Mouse (Mus musculus) activated CD4-positive, CD25-positive, alpha-beta regulatory T cell (primary cell): ENCODE measurements around the gene Agpat1. TPM values are rescaled to one million over a fixed set of nuclear protein-coding genes. Genes with fewer than 3 reads are reported as not detected.

Source experiments
- polyA plus RNA-seq, 2 experiments: library from polyadenylated mRNA; unstranded; fragments of 100-300 nt; shearing (Covaris generic); gene quantifications; one replicate each; pipeline ENCODE4 v1.2.1; 2017

Agpat1 gene
- 10 to 100 TPM; 17.4 to 28.1 TPM for polyA plus RNA-seq

GRCm38 (mm10) chr17:34604061-34604508 lies at the start of gene Agpat1:
Agpat1 (plus strand) TSS chr17:34604262.

GRCm38 (mm10) chr17:34564003-34564421 lies 40.0 kb upstream of the Agpat1 start, which contains the start of gene Notch4:
Notch4 (plus strand) TSS chr17:34564268.

GRCm38 (mm10) chr17:34589681-34590101 lies 14.4 kb upstream of the Agpat1 start, which contains the start of gene Gpsm3:
Gpsm3 (plus strand) TSS chr17:34589806.

GRCm38 (mm10) chr17:34591029-34591993 lies 12.8 kb upstream of the Agpat1 start, which contains the start of gene Pbx2:
Pbx2 (plus strand) TSS chr17:34591266.

GRCm38 (mm10) chr17:34597566-34598095 lies 6.4 kb upstream of the Agpat1 start, which contains the start of gene Ager:
Ager (plus strand) TSS chr17:34597862.

DNA sequence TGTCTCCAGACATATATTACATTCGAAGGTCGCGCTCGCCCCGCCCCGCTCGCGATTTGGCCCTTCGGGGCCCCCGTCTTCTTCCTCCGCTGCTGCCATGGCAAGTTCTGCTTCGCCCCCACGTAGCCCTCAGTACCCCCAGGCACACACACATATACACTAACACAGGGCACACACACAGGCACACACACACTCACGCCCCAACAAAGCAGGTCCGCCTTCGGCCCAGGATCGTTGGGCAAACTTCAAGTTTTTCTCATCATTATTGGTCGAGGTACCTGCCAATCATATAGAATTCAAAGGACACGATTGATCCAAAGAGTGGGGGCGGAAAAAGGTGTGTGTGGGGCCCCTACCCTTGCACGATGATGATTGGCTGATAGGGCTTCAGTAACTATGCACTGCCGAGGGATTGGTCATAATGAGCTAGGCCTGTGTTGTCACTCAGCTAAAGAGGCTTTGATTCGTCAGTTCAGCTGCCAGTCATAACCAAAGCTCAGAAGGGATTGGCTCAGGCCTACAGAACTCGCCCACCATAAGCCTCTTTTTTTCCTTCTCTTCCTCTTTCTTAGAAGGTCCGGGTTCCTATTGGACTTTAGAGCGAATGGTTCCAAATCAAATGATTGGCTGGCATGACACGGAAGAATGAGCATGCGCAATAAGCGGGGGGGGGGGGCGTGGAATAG lies 544 bp upstream of the Agpat1 start, which contains the start of gene Rnf5:
TSS of gene Rnf5 (minus strand) at position 316 of the 686 bp plus-strand sequence.

DNA sequence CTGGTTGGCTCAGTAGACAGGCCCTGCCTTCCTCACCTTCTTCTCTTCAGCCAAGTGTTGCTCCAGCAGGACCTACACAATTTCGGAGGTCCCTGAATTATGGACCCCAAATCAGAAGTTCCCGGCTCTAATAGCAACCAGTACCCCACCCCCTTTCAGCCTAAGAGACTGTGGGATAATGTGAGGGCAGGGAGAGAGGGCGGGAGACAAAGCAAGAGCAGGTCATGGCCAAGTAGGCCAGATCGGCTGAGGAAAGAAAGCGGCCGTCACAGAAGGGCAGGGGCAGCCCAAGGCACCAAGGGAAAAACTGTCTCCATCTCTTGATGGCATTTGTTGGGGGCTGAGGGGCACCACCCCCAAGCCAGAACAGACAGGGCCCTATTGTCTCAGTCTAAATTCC lies 11.8 kb downstream of the Agpat1 start, which contains the start of gene Egfl8:
TSS of gene Egfl8 (minus strand) at position 101 of the 400 bp plus-strand sequence.

DNA sequence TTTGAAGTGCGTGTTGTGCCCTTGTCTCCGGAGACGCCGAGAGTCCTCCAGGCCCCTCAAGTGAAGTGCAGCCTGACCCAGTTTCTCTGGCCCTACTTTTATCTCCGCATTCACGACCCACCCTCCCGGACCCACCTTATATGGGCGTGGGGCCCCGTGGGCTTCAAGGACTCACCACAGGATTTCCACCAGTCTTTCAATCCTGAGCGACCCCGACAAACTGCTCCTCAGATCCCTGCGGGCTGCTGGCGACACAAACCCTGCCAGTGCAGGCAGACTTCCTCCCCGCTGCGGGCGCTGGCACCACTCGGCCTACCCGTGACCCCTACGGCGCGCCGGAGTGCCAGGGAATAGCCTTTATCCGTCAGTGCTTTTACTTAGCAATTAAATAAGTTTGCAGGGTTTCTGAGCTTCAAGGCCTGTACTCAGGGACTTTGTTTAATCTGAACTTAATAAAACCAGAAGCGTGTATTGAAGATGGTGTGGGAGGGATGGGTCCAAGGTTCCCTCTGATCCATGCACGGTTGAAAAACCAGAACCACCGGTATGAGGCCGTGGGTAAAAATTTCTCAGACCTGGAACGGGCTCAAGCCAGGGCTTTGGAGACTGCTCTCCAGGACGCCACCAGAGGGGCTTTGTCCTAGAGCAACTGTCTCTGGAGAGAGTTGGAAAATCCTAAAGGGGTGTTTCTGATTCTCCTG lies 24.0 kb downstream of the Agpat1 start, which contains the start of gene Ppt2:
TSS of gene Ppt2 (minus strand) at position 568 of the 701 bp plus-strand sequence.

DNA sequence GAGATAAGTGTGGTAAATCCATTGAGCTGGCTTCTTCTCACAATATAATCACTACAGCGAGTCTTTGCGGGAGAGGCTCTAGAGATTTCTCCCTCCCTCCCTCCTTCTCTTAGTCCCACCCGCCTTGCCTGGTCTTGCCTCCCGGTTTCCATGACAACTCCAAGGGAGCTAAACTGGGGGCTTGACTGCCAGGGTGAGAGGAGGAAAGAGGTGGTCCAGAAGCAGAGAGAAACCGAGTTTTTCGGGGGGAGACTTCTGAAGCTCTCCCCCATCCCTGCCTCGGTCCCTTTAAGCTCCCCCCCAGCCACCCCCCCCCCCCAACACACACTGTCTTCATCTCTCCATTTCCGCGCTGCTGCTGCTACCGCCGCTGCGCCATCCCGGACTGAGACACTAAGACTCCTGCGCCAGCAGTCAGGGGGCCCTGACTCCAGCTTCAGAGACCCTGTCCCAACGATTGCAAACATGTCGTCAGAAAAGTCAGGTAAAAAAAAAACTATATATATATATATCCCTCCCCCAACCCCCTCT lies 25.2 kb downstream of the Agpat1 start, which contains the start of gene Prrt1:
TSS of gene Prrt1 (plus strand) at position 313 of the 531 bp plus-strand sequence.

GRCm38 (mm10) chr17:34644608-34645007 lies 40.5 kb downstream of the Agpat1 start, which contains the start of gene Fkbpl:
Fkbpl (plus strand) TSS chr17:34644764.

DNA sequence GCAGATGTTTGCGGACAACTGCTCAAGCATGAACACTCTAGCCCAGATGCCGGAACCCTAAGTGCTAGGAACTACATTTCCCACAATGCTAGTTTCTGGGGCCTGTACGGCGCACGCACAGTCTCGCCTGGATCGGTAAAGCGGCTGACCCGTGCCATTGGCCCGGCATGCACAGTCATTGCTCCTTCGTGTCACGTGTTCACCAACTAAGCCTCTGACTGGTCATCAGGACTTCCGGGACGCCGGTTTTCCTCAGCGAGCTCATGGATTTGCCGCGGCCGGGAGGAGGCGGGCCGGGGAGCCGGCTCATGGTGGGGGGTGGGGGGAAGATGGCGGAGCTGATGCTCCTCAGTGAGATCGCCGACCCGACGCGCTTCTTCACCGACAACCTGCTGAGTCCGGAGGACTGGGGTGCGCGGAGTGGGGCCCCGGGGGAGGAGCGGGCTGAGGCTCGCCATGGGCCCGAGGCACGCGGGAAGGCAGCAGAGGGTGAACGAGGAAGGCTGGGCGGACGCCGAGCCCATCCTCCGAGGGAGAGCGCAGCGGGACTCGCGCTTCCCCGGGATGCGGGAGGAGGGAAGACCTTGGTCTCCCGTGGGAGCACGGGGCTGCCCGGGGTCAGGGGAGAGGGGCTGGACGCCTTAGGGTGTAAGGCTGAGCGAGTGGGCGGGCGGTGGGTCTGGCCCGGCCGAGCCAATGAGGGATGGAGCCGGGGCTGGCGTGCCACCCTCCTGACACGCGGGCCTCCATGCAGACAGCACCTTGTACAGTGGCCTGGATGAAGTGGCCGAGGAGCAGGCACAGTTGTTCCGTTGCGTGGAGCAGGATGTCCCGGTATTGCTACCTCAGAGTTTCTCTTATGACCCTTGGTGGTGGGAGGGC lies 43.1 kb downstream of the Agpat1 start, which contains the start of gene Atf6b:
TSS of gene Atf6b (plus strand) at position 241 of the 882 bp plus-strand sequence.

Other genes with a start within 250 kb of the Agpat1 start
- gene Btnl2, start 249.4 kb upstream of the Agpat1 start, polyA plus RNA-seq: under 1 TPM in 1 of 2 experiments, not detected in 1; 0.32 TPM
- gene Btnl1, start 227.1 kb upstream of the Agpat1 start, polyA plus RNA-seq: not detected
- gene BC051142, start 205.4 kb upstream of the Agpat1 start, polyA plus RNA-seq: under 1 TPM in 1 of 2 experiments, not detected in 1; 0.29 TPM
- under 1 TPM; 0.52 to 0.63 TPM for gene Btnl4, start 126.9 kb upstream of the Agpat1 start, polyA plus RNA-seq
- 1 to 10 TPM in 1 of 2 experiments, not detected in 1; 1.0 TPM for gene Btnl6, start 86.9 kb upstream of the Agpat1 start, polyA plus RNA-seq
- 1 to 10 TPM in 1 of 2 experiments, under 1 TPM in 1; 0.19 to 1.1 TPM for gene Notch4, start 40.0 kb upstream of the Agpat1 start, polyA plus RNA-seq
- 100 to 1,000 TPM; 254 to 344 TPM for gene Gpsm3, start 14.5 kb upstream of the Agpat1 start, polyA plus RNA-seq
- 10 to 100 TPM; 16.3 to 23.4 TPM for gene Pbx2, start 13.0 kb upstream of the Agpat1 start, polyA plus RNA-seq
- gene Ager, start 6.4 kb upstream of the Agpat1 start, polyA plus RNA-seq: 1 to 10 TPM; 1.6 to 2.9 TPM
- gene Rnf5, start 572 bp upstream of the Agpat1 start, polyA plus RNA-seq: 10 to 100 TPM; 80.3 to 84.2 TPM
- 1 to 10 TPM in 1 of 2 experiments, under 1 TPM in 1; 0.29 to 2.0 TPM for gene Egfl8, start 11.7 kb downstream of the Agpat1 start, polyA plus RNA-seq
- gene Ppt2, start 24.2 kb downstream of the Agpat1 start, polyA plus RNA-seq: 10 to 100 TPM; 16.0 to 19.4 TPM
- gene Prrt1, start 25.3 kb downstream of the Agpat1 start, polyA plus RNA-seq: 1 to 10 TPM; 1.4 to 1.6 TPM
- gene Fkbpl, start 40.5 kb downstream of the Agpat1 start, polyA plus RNA-seq: 1 to 10 TPM; 3.3 to 6.0 TPM
- gene Atf6b, start 42.9 kb downstream of the Agpat1 start, polyA plus RNA-seq: 10 to 100 TPM; 46.6 to 60.7 TPM
- under 1 TPM in 1 of 2 experiments, not detected in 1; 0.07 TPM for gene Tnxb, start 66.3 kb downstream of the Agpat1 start, polyA plus RNA-seq
- 1 to 10 TPM in 1 of 2 experiments, not detected in 1; 3.0 TPM for gene C4b, start 139.6 kb downstream of the Agpat1 start, polyA plus RNA-seq
- gene Cyp21a1, start 200.3 kb downstream of the Agpat1 start, polyA plus RNA-seq: not detected
- gene Stk19, start 232.7 kb downstream of the Agpat1 start, polyA plus RNA-seq: 10 to 100 TPM; 37.4 to 47.4 TPM
- gene Dxo, start 232.8 kb downstream of the Agpat1 start, polyA plus RNA-seq: 10 to 100 TPM; 47.0 to 49.6 TPM
- 100 to 1,000 TPM in 1 of 2 experiments, 10 to 100 TPM in 1; 81.8 to 107 TPM for gene Skiv2l, start 245.9 kb downstream of the Agpat1 start, polyA plus RNA-seq
- 10 to 100 TPM; 37.9 to 46.0 TPM for gene Nelfe, start 246.1 kb downstream of the Agpat1 start, polyA plus RNA-seq